Mouse (Mus musculus) heart, embryonic 13.5 days (tissue): Measurements from ENCODE around the gene Rabepk. TPM values are rescaled to one million over a fixed set of nuclear protein-coding genes. Genes with fewer than 3 reads are reported as not detected.

Experiments used
- ATAC-seq: fragments of 200-750 bp; cut with Nextera tagmentation; 2 replicates; pipeline ENCODE4 v1.8.0; 2017; ENCODE audit warnings: moderate TSS enrichment; ENCODE audit not compliant: insufficient number of reproducible peaks, low FRiP score, low TSS enrichment; ENCODE audit errors: extremely low read depth
- H3K27ac ChIP-seq: fragments of 300-500 bp; sonication (generic); replicated peaks from 2 replicates; pipeline ENCODE4 v1.5.1; 2015; ENCODE audit warnings: moderate library complexity, mild to moderate bottlenecking, inconsistent platforms
- H3K27me3 ChIP-seq: fragments of 300-500 bp; sonication (generic); replicated peaks from 2 replicates; pipeline ENCODE4 v1.6.1; 2015; ENCODE audit warnings: mild to moderate bottlenecking, inconsistent platforms
- H3K36me3 ChIP-seq: fragments of 300-500 bp; sonication (generic); 2 replicates; pipeline ENCODE4 v1.6.1; 2015; ENCODE audit warnings: mild to moderate bottlenecking, inconsistent platforms
- H3K4me1 ChIP-seq: fragments of 300-500 bp; sonication (generic); 2 replicates; pipeline ENCODE4 v1.6.1; 2015; ENCODE audit warnings: inconsistent platforms
- H3K4me2 ChIP-seq: fragments of 300-500 bp; sonication (generic); 2 replicates; pipeline ENCODE4 v1.6.1; 2015; ENCODE audit warnings: inconsistent platforms, mild to moderate bottlenecking, moderate library complexity
- H3K4me3 ChIP-seq: fragments of 300-500 bp; sonication (generic); 2 replicates; pipeline ENCODE4 v1.5.1; 2015; ENCODE audit warnings: moderate library complexity, mild to moderate bottlenecking, inconsistent platforms
- H3K9ac ChIP-seq: fragments of 300-500 bp; sonication (generic); 2 replicates; pipeline ENCODE4 v1.6.1; 2015; ENCODE audit warnings: inconsistent platforms, mild to moderate bottlenecking, moderate library complexity
- H3K9me3 ChIP-seq: fragments of 300-500 bp; sonication (generic); 2 replicates; pipeline ENCODE4 v1.6.1; 2016; ENCODE audit warnings: inconsistent platforms
- WGBS: fragments of 180-500 bp; shearing (Covaris S2); methylation state at CpG from one replicate; pipeline ENCODE4 v1.1.7; 2015; ENCODE audit warnings: mixed read lengths; 5-methylcytosine and 5-hydroxymethylcytosine counted together
- polyA plus RNA-seq: library from polyadenylated mRNA; unstranded; fragments of >200 nt; fragmentation: Nextera tagmentation; extraction: Ambion mirVana; gene quantifications from 2 replicates; pipeline ENCODE4 v1.2.1, GENCODE M21; 2015

The Rabepk gene
- polyA plus RNA-seq, 1 experiment from 2014 or later: 22.9 TPM

GRCm38 (mm10) chr2:34757341-34757740 lies 42.4 kb downstream of the Rabepk start:
- Histone ChIP-seq H3K4me3 (no peak overlapping the region), H3K27ac (no peak overlapping the region), H3K4me2 (no peak overlapping the region), H3K36me3 (no peaks in the 10 kb centered on the region), H3K27me3 (no peaks in the 10 kb centered on the region), H3K9me3 (no peaks in the 10 kb centered on the region), H3K4me1 (peaks cover 14% of the 10 kb centered on the region), H3K9ac (no peak overlapping the region)
- no peak for ATAC-seq
- WGBS: 52% methylated on average over 1 of the region's 1 CpGs

- ATAC-seq: no peak
- H3K9ac ChIP-seq: peak within 1 kb of the TSS; percentile 99
- H3K4me3 ChIP-seq: peak within 1 kb of the TSS; percentile 97
- WGBS: under 1% methylated on average over 14 of the region's 14 CpGs
- no peaks in the 10 kb centered on the region for H3K9me3 ChIP-seq
- no peaks in the 10 kb centered on the region for H3K27me3 ChIP-seq
- peak within 1 kb of the TSS; percentile 97 for H3K27ac ChIP-seq
- peak within 1 kb of the TSS; percentile 71 for H3K4me2 ChIP-seq
- no peaks in the 10 kb centered on the region for H3K36me3 ChIP-seq
- peaks cover 34% of the 10 kb centered on the region for H3K4me1 ChIP-seq
Measured at GRCm38 (mm10) chr2:34754551-34755358, 45.0 kb downstream of the Rabepk start, which contains the start of gene Gapvd1. Gene Gapvd1, minus strand, starts transcription at chr2:34755232.

- peak; percentile 91 for ATAC-seq
- under 1% methylated on average over 103 of the region's 106 CpGs for WGBS
- peak overlapping the region; percentile 99 for H3K9ac ChIP-seq
Measured at GRCm38 (mm10) chr2:34753811-34754550, 45.7 kb downstream of the Rabepk start.

GRCm38 (mm10) chr2:34750245-34750644 lies 49.5 kb downstream of the Rabepk start:
- H3K27me3 ChIP-seq: no peaks in the 10 kb centered on the region
- H3K27ac ChIP-seq: no peak overlapping the region
- H3K36me3 ChIP-seq: peaks cover 8% of the 10 kb centered on the region; the same call in 1 of the 2 replicates
- H3K4me3 ChIP-seq: no peak overlapping the region
- H3K9ac ChIP-seq: no peak overlapping the region
- H3K4me2 ChIP-seq: no peak overlapping the region
- H3K4me1 ChIP-seq: peaks cover 35% of the 10 kb centered on the region
- ATAC-seq: no peak
- H3K9me3 ChIP-seq: no peaks in the 10 kb centered on the region
- WGBS: 45% methylated on average over 2 of the region's 2 CpGs

More at GRCm38 (mm10) chr2:34753811-34754550, 45.7 kb downstream of the Rabepk start:
- Histone ChIP-seq H3K36me3 (no peaks in the 10 kb centered on the region), H3K9me3 (no peaks in the 10 kb centered on the region), H3K4me1 (peaks cover 34% of the 10 kb centered on the region), H3K4me2 (peak overlapping the region; percentile 71), H3K27ac (peak overlapping the region; percentile 97), H3K27me3 (no peaks in the 10 kb centered on the region), H3K4me3 (peak overlapping the region; percentile 97)

GRCm38 (mm10) chr2:34748479-34748878 lies 51.2 kb downstream of the Rabepk start:
- Histone ChIP-seq H3K36me3 (peaks cover 18% of the 10 kb centered on the region), H3K4me1 (peaks cover 31% of the 10 kb centered on the region), H3K9ac (no peak overlapping the region), H3K27ac (no peak overlapping the region), H3K4me2 (no peak overlapping the region), H3K27me3 (no peaks in the 10 kb centered on the region), H3K9me3 (no peaks in the 10 kb centered on the region), H3K4me3 (no peak overlapping the region)
- WGBS: 76% methylated on average over 4 of the region's 4 CpGs
- ATAC-seq: no peak

- peaks cover 19% of the 10 kb centered on the region for H3K36me3 ChIP-seq
- WGBS: 75% methylated on average over 2 of the region's 2 CpGs
- H3K4me1 ChIP-seq: peaks cover 25% of the 10 kb centered on the region
- H3K4me3 ChIP-seq: no peak overlapping the region
- no peak overlapping the region for H3K27ac ChIP-seq
- H3K9me3 ChIP-seq: no peaks in the 10 kb centered on the region
- no peak for ATAC-seq
- no peak overlapping the region for H3K9ac ChIP-seq
- no peak overlapping the region for H3K4me2 ChIP-seq
- no peaks in the 10 kb centered on the region for H3K27me3 ChIP-seq
Measured at GRCm38 (mm10) chr2:34745673-34746072, 54.0 kb downstream of the Rabepk start.

- H3K9ac ChIP-seq: no peak overlapping the region
- no peaks in the 10 kb centered on the region for H3K9me3 ChIP-seq
- no peak overlapping the region for H3K27ac ChIP-seq
- H3K27me3 ChIP-seq: no peaks in the 10 kb centered on the region
- no peak overlapping the region for H3K4me3 ChIP-seq
- H3K36me3 ChIP-seq: peaks cover 19% of the 10 kb centered on the region
- H3K4me2 ChIP-seq: no peak overlapping the region
- peaks cover 18% of the 10 kb centered on the region for H3K4me1 ChIP-seq
- WGBS: 93% methylated on average over 8 of the region's 8 CpGs
- ATAC-seq: no peak
Measured at GRCm38 (mm10) chr2:34744476-34744875, 55.2 kb downstream of the Rabepk start.

- Histone ChIP-seq H3K4me2 (no peak overlapping the region), H3K36me3 (peaks cover 16% of the 10 kb centered on the region), H3K9me3 (no peaks in the 10 kb centered on the region), H3K27me3 (no peaks in the 10 kb centered on the region), H3K9ac (no peak overlapping the region), H3K4me1 (peaks cover 19% of the 10 kb centered on the region), H3K27ac (no peak overlapping the region), H3K4me3 (no peak overlapping the region)
- ATAC-seq: no peak
- WGBS: 89% methylated on average over 8 of the region's 8 CpGs
Measured at GRCm38 (mm10) chr2:34742675-34743074, 57.0 kb downstream of the Rabepk start.

- ATAC-seq: no peak
- WGBS: 90% methylated on average over 12 of the region's 12 CpGs
- Histone ChIP-seq H3K36me3 (peaks cover 16% of the 10 kb centered on the region), H3K9ac (no peak overlapping the region), H3K27ac (no peak overlapping the region), H3K9me3 (no peaks in the 10 kb centered on the region), H3K4me3 (no peak overlapping the region), H3K4me1 (peaks cover 21% of the 10 kb centered on the region), H3K27me3 (no peaks in the 10 kb centered on the region), H3K4me2 (no peak overlapping the region)
Measured at GRCm38 (mm10) chr2:34741390-34742159, 58.1 kb downstream of the Rabepk start.

GRCm38 (mm10) chr2:34739684-34740391 lies 59.9 kb downstream of the Rabepk start:
- H3K9ac ChIP-seq: no peak overlapping the region
- peaks cover 11% of the 10 kb centered on the region for H3K36me3 ChIP-seq
- H3K9me3 ChIP-seq: no peaks in the 10 kb centered on the region
- no peak overlapping the region for H3K4me2 ChIP-seq
- peaks cover 29% of the 10 kb centered on the region for H3K4me1 ChIP-seq
- WGBS: 63% methylated on average over 1 of the region's 1 CpGs
- no peaks in the 10 kb centered on the region for H3K27me3 ChIP-seq
- H3K4me3 ChIP-seq: no peak overlapping the region
- no peak for ATAC-seq
- H3K27ac ChIP-seq: 0 out of 2 replicates have a peak overlapping the region, but pooled peaks have one; percentile 6
